Mouse (Mus musculus) liver, embryonic 14.5 days (tissue): Measurements from ENCODE around the gene Med23. TPM values are rescaled to one million over a fixed set of nuclear protein-coding genes. Genes with fewer than 3 reads are reported as not detected.

Experiments
- ATAC-seq: fragments of 200-750 bp; cut with Nextera tagmentation; 2 replicates; pipeline ENCODE4 v1.8.0; 2017; ENCODE audit warnings: moderate number of reproducible peaks, mild to moderate bottlenecking, moderate library complexity; ENCODE audit not compliant: insufficient read depth
- DNase-seq, 3 experiments: peaks; one replicate each; pipeline ENCODE4 v3.0.0-alpha.2; 2012 to 2013; ENCODE audit warnings: low read depth in 3 of 3, low spot score in 3 of 3
- H3K27ac ChIP-seq: fragments of 300-500 bp; sonication (generic); 2 replicates; pipeline ENCODE4 v1.5.1; 2014; ENCODE audit warnings: moderate library complexity, mild to moderate bottlenecking, control low read depth, inconsistent platforms
- H3K27me3 ChIP-seq: fragments of 300-500 bp; sonication (generic); 2 replicates; pipeline ENCODE4 v1.6.1; 2014; ENCODE audit warnings: mild to moderate bottlenecking, low read length, moderate library complexity; ENCODE audit not compliant: control insufficient read depth, insufficient read depth
- H3K36me3 ChIP-seq: fragments of 300-500 bp; sonication (generic); replicated peaks from 2 replicates; pipeline ENCODE4 v1.6.1; 2014; ENCODE audit warnings: low read depth; ENCODE audit not compliant: control insufficient read depth, insufficient read depth
- H3K4me1 ChIP-seq, 2 experiments: fragments of 200-500 bp in 1 of 2; fragments of 300-500 bp in 1 of 2; sonication (generic) in 1 of 2; replicated peaks; 2 replicates each; pipeline ENCODE4 v1.6.1; 2012 to 2014; ENCODE audit warnings: antibody characterized with exemption in 1 of 2, inconsistent platforms in 1 of 2, low read length in 1 of 2; ENCODE audit not compliant: control insufficient read depth in 2 of 2, insufficient read depth in 2 of 2
- H3K4me2 ChIP-seq: fragments of 300-500 bp; sonication (generic); 2 replicates; pipeline ENCODE4 v1.6.1; 2014; ENCODE audit warnings: low read depth, mild to moderate bottlenecking, control low read depth, moderate library complexity
- H3K4me3 ChIP-seq, 2 experiments: fragments of 200-500 bp in 1 of 2; fragments of 300-500 bp in 1 of 2; sonication (generic) in 1 of 2; 2 replicates each; pipeline ENCODE4 v1.5.1; 2012 to 2014; ENCODE audit warnings: low read depth in 2 of 2, low read length in 2 of 2, mild to moderate bottlenecking in 2 of 2, control low read depth in 1 of 2, inconsistent platforms in 1 of 2, moderate library complexity in 1 of 2; ENCODE audit not compliant: insufficient read depth in 1 of 2
- H3K9ac ChIP-seq: fragments of 300-500 bp; sonication (generic); replicated peaks from 2 replicates; pipeline ENCODE4 v1.6.1; 2014; ENCODE audit warnings: mild to moderate bottlenecking, control low read depth, moderate library complexity
- H3K9me3 ChIP-seq: fragments of 300-500 bp; sonication (generic); 2 replicates; pipeline ENCODE4 v1.6.1; 2016; ENCODE audit warnings: low read length, mixed read lengths; ENCODE audit not compliant: control insufficient read depth
- CTCF ChIP-seq: IDR thresholded peaks from 2 replicates; pipeline ENCODE4 v1.5.1; 2016; ENCODE audit warnings: antibody characterized with exemption, low read depth, control low read depth
- EP300 ChIP-seq: IDR thresholded peaks from 2 replicates; pipeline ENCODE4 v1.6.1; 2016; ENCODE audit warnings: antibody characterized with exemption, low read depth
- WGBS: fragments of 180-500 bp; shearing (Covaris S2); extraction: QIAGEN DNeasy Blood & Tissue Kit; methylation state at CpG from one replicate; pipeline ENCODE4 v1.1.7; 2014; ENCODE audit not compliant: insufficient replicate concordance; 5-methylcytosine and 5-hydroxymethylcytosine counted together
- polyA plus RNA-seq, 2 experiments: library from polyadenylated mRNA; depleted of rRNA in 1 of 2; stranded (reverse) in 1 of 2; unstranded in 1 of 2; fragments of >200 nt; fragmentation: Nextera tagmentation in 1 of 2; extraction: Ambion mirVana in 1 of 2; gene quantifications; 2 replicates each; pipeline versions ENCODE4 v1.2.1 to v1.2.3; 2012 to 2014

Med23 gene
- polyA plus RNA-seq, 2 experiments, result 6.2 to 7.4 TPM

GRCm38 (mm10) chr10:24864434-24864833 lies 5.4 kb upstream of the Med23 start:
- H3K4me1 ChIP-seq, result no peaks in the 10 kb centered on the region
- no peaks in the 10 kb centered on the region for H3K36me3 ChIP-seq
- H3K9ac ChIP-seq, result no peak overlapping the region
- 55% methylated on average over 6 of the region's 6 CpGs for WGBS
- no peak overlapping the region for H3K4me3 ChIP-seq
- no peak for ATAC-seq
- no peak overlapping the region for H3K27ac ChIP-seq
- TF ChIP-seq CTCF (peak; percentile 37; the same call in 1 of the 2 replicates), EP300 (no peak)
- no peaks in the 10 kb centered on the region for H3K9me3 ChIP-seq
- no peaks in the 10 kb centered on the region for H3K27me3 ChIP-seq
- DNase-seq, result no peak
- no peak overlapping the region for H3K4me2 ChIP-seq

GRCm38 (mm10) chr10:24873624-24874023 lies 3.8 kb downstream of the Med23 start:
- Histone ChIP-seq H3K27ac (no peak overlapping the region), H3K9ac (no peak overlapping the region), H3K9me3 (no peaks in the 10 kb centered on the region), H3K27me3 (no peaks in the 10 kb centered on the region), H3K36me3 (peaks cover 27% of the 10 kb centered on the region), H3K4me3 (no peak overlapping the region), H3K4me1 (no peaks in the 10 kb centered on the region), H3K4me2 (no peak overlapping the region)
- TF ChIP-seq EP300, result no peak
- TF ChIP-seq CTCF, result peak; percentile 62
- WGBS, result 66% methylated on average over 4 of the region's 4 CpGs
- ATAC-seq, result no peak
- no peak for DNase-seq

- Histone ChIP-seq H3K9ac (no peak overlapping the region), H3K27me3 (no peaks in the 10 kb centered on the region), H3K4me2 (no peak overlapping the region), H3K9me3 (no peaks in the 10 kb centered on the region), H3K4me1 (no peaks in the 10 kb centered on the region), H3K27ac (no peak overlapping the region), H3K4me3 (no peak overlapping the region), H3K36me3 (peaks cover 38% of the 10 kb centered on the region)
- ATAC-seq, result no peak
- DNase-seq, result no peak
- 73% methylated on average over 9 of the region's 9 CpGs for WGBS
- TF ChIP-seq EP300 (no peak), CTCF (peak; percentile 67)
These were observed 16.2 kb downstream of the Med23 start for GRCm38 (mm10) chr10:24886008-24886407.

- Histone ChIP-seq H3K4me2 (no peak overlapping the region), H3K9ac (no peak overlapping the region), H3K9me3 (no peaks in the 10 kb centered on the region), H3K27me3 (no peaks in the 10 kb centered on the region), H3K4me1 (no peaks in the 10 kb centered on the region), H3K27ac (no peak overlapping the region), H3K36me3 (peaks cover 36% of the 10 kb centered on the region), H3K4me3 (no peak overlapping the region)
- DNase-seq (no peak), ATAC-seq (no peak)
- TF ChIP-seq CTCF (no peak), EP300 (no peak)
- WGBS, result 89% methylated on average over 7 of the region's 7 CpGs
These were observed 18.6 kb downstream of the Med23 start for GRCm38 (mm10) chr10:24888343-24888742.

GRCm38 (mm10) chr10:24895927-24896326 lies 26.1 kb downstream of the Med23 start:
- Histone ChIP-seq H3K4me1 (no peaks in the 10 kb centered on the region), H3K4me2 (no peak overlapping the region), H3K27me3 (no peaks in the 10 kb centered on the region), H3K36me3 (peaks cover 42% of the 10 kb centered on the region), H3K9me3 (no peaks in the 10 kb centered on the region), H3K9ac (no peak overlapping the region), H3K27ac (no peak overlapping the region), H3K4me3 (no peak overlapping the region)
- peak; percentile 43 for TF ChIP-seq CTCF
- no peak for TF ChIP-seq EP300
- ATAC-seq, result no peak
- no peak for DNase-seq
- WGBS, result 86% methylated on average over 8 of the region's 8 CpGs

- Histone ChIP-seq H3K4me2 (no peak overlapping the region), H3K27me3 (no peaks in the 10 kb centered on the region), H3K4me3 (no peak overlapping the region), H3K4me1 (no peaks in the 10 kb centered on the region), H3K9ac (no peak overlapping the region), H3K9me3 (no peaks in the 10 kb centered on the region), H3K27ac (no peak overlapping the region), H3K36me3 (peaks cover 40% of the 10 kb centered on the region)
- 71% methylated on average over 10 of the region's 10 CpGs for WGBS
- DNase-seq (no peak), ATAC-seq (no peak)
- no peak for TF ChIP-seq CTCF
- no peak for TF ChIP-seq EP300
These were observed 35.8 kb downstream of the Med23 start for GRCm38 (mm10) chr10:24905627-24906026.
